Mouse (Mus musculus): ENCODE data around the gene Spaca4.

The Spaca4 gene

GRCm38 (mm10) chr7:45711316-45712021, 14.1 kb downstream of the Spaca4 start:
- no peak for DNase-seq

- no peak for DNase-seq
Observed at GRCm38 (mm10) chr7:45710477-45711191, 15.0 kb downstream of the Spaca4 start.

- no peak for DNase-seq
Observed at GRCm38 (mm10) chr7:45709677-45710355, 15.8 kb downstream of the Spaca4 start.

- DNase-seq = no peak
Observed at GRCm38 (mm10) chr7:45709036-45709435, 16.6 kb downstream of the Spaca4 start.

GRCm38 (mm10) chr7:45708221-45708761, 17.3 kb downstream of the Spaca4 start:
- DNase-seq = no peak

DNA sequence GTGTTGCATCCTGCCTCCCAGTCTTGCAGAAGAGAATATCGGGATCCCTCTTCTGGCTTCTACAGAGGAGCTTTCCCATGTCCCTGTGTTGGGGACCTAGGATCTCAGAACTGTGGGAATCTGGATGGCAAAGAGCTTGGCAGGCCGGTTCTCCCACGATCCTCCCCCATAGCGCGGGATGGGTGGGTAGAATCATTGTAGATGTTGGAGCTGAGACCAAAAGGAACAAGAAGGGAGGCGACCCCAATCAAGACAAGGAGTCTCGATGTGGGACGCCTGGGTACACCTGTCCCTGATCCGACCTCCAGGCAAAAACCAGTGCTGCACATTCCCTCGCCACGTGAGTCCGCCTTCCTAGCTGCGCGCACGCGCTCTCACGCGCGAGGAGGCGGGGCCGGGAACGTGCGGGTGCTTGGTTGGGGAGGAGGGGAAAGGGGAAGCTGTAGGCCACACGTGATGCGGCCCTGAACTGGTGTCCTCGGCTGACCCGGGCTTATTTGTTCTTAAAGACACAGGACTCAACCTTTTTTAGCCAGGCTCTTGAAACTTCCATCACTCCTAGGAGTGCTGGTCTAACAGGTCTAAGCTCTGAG, 18.1 kb downstream of the Spaca4 start:
- DNase-seq = peak; percentile 92

DNA sequence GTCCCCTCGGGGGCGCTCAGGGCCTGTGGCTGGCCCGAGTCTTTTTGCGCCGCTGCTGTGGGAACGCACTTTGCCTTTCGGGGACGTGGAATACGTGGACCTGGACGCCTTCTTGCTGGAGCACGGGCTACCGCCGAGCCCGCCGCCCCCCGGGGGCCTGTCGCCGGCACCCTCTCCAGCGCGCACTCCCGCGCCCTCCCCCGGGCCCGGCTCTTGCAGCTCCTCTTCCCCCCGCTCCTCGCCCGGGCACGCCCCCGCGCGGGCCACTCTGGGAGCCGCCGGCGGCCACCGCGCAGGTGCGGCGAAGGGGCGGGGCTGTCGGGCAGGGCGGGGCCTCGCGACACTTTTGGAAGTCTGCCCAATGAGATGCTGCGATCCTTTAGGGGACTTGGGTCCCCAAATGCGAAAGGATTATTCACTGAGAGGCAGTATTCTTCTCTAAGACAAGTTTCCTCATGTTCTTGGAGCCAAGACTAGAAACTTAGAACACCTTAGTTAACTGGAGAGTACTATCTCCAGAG, 18.8 kb downstream of the Spaca4 start:
- peak; percentile 85 for DNase-seq

GRCm38 (mm10) chr7:45705873-45706281, 19.7 kb downstream of the Spaca4 start:
- peak; percentile 68 for DNase-seq

DNA sequence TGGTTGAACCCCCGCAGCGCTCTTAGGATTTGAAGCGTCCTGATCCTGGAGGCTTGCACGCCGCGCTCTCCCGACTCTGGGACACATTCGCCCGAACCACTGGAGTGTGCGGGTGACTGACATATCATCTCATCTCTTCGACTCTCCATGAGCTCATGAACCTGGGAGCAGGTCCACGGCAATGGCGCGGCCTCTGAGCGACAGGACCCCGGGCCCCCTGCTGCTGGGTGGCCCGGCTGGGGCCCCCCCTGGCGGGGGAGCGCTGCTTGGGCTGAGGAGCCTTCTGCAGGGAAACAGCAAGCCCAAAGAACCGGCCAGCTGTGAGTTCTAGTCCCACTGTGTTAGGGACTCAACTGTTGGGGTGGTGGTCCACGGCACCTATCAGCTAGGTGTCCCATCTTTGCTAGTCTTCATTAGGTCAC, 20.2 kb downstream of the Spaca4 start:
- DNase-seq = no peak

GRCm38 (mm10) chr7:45704730-45705442, 20.7 kb downstream of the Spaca4 start, which contains the start of gene Dbp:
Dbp (plus strand) TSS chr7:45705088.
- DNase-seq = peak; percentile 92

DNA sequence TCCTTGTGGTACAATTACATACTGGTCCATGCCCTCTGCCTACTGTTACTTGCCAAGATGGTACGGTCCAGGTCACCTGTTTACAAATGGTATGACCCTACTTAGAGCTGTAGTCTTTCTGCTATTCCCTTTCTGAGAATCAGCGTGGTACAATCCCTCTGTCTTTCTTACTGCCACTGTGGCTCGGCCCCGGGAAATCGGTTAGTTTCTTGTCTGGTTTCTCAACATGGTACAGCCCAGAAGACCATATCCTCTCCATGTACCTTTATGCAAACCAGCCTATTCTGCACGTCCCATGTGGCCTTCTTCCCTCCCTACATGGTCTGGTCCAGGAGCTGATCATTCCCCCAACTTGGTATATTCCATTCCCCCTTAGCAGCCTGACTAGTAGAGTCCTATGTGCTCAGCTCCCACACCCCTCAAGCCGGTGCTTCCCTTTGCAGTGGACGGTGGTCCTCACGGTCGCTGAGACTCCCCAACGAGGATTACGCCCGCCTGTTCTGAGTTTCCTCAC, 21.5 kb downstream of the Spaca4 start:
- peak; percentile 66 for DNase-seq

DNA sequence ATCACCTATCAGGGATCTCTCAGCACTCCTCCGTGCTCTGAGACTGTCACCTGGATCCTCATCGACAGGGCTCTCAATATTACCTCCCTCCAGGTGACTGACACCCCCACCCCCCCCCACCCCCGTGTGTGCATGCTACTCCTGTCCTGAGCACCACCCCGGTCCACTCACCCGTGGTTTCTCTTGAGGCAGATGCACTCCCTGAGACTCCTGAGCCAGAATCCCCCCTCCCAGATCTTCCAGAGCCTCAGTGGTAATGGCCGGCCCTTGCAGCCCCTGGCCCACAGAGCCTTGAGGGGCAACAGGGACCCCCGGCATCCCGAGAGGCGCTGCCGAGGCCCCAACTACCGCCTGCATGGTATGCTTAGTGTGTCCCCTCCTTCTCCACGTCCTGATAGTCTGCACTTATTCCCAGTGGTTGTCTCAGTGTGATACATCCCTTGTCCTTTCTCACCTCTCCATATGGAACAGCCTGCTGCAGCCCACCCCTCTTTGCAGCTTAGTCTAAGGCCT, 22.0 kb downstream of the Spaca4 start:
- DNase-seq = no peak

DNA sequence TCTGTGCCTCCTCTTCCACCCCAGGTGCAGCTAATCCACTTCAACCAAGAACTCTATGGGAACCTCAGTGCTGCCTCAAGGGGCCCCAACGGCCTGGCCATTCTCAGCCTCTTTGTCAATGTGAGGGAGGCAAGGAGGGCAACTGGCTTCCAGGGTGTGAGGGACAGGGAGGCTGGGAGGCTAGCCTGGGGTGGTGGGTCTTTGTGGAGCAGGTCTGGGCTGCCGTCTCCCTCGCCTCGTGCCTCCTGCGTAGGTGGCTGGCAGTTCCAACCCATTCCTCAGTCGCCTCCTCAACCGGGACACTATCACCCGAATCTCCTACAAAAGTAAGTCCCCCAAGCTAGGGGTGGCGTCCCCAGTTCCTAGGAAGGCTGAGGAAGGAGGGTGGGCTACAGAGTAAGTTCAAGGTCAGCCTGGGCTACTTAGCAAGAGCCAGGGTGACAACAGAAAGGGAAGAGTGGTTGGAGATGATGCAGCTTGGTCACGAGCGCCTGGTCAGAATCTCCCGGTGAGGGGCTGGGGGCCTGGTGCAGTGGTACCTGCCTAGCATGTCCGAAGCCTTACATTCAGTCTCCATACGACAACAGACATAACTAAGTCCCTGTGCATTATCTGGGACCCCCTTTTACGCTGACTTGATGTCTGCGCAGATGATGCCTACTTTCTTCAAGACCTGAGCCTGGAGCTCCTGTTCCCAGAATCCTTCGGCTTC, 22.6 kb downstream of the Spaca4 start:
- DNase-seq = no peak

DNA sequence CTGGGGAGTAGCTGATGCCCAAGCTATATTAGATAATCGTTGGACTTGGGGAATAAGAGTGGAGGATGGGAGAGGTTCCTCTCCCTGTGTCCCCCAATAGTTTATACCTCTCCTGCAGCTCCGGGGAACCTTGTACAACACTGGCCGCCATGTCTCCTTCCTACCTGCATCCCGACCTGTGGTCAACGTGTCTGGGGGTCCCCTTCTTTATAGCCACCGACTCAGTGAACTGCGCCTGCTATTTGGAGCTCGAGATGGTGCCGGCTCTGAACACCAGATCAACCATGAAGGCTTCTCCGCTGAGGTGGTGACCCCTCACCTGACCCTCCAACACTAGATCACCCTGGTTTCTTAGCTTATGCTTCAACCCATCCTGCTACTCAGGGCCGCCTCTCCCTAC, 23.3 kb downstream of the Spaca4 start:
- DNase-seq = no peak

DNA sequence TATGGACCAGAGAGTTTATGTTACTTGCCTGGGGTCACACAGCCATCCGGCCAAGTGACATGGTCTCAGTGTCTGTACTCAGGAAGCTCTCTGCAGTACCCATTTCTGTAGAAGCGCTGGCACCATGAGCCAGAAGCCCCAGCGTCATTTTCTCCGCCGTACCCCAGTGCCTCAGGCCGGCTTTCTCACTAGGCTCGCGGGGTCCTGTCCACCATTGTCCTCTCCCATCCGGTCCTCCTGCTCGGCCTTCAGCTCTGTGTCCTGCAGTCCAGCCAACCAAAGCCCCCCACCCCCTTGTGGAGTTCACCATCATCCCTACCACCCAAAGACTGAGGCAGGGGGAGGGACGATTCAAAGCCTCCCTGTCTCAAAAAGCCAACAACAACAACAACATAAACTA, 24.0 kb downstream of the Spaca4 start:
- DNase-seq = no peak

DNA sequence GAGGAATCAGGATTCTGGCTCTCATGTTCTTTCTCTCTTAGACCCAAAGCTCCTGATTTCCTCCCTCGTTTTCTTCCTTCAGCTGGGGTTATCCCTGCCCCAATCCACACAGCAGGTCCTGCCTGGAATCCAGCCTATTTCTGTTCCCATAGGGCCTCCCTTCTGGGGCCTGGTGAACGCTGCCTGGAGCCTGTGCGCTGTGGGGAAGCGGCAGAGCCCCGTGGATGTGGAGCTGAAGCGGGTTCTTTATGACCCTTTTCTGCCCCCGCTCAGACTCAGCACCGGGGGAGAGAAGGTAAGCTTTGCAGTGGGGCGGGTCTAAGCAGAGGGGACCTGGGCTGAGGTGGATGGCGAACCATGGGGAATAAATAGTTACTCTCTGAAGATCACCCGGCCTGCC, 24.5 kb downstream of the Spaca4 start:
- no peak for DNase-seq

DNA sequence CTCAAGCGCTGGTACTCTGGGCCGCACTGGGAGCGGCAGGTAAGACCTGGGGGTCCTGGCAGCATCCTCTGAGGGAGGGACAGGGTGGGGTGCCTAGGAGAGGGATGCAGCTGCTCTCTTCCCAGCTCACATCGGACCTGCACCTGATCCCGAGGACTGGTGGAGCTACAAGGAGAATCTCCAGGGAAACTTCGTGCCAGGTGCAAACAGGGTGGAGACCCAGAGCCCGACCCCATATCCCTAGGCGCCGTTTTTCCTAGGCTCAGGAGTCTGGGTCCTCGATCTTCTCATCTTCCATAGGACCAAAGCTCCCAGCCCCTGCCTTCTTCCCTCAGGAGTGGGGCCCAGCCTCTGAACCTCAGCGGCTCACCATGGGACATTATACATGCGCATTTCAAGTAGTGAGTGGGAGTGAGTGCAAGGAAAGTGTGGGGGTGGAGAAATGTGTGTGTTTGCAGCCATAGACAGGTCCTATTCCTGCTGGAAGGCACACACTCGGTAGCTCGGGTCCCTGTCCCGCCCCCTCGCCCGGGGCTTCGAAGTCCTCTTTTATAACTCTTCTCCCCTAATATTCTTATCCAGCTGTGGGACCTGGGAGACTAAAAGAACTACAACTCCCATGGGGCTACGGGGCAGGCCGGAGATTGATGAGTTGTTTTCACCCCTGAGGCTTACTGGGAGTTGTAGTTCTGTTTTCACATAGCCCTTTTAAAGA, 25.2 kb downstream of the Spaca4 start:
- peak; percentile 64 for DNase-seq

DNA sequence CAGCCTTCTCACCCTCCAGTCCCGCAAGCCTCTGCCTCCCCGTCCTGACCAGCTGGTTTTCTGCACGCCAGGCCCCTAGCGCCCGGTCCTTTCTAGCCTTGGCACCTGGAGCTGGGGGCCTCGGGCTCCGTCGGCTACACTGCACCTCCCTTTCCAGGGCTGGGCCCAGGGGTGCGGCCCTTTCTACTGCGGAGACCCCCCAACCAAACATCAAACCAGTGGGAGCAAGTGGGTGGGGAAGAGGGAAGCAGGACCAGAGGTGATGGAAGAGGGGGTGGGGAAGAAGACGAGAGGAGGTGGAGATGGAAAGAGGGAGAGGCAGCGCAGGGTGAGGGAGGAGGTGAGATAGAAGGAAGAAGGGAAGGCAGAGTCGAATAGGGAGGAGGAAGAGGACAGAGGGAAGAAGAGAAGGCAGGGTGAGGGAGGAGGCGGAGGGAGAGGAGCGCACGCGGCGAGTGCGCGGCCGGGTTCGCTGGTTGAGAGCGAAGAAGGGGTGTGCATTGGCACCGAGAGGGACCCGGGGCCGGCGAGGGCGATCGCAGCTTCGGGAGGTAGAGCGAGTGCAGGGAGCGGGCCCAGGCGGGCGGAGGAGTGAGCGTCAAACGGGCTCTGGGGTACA, 26.0 kb downstream of the Spaca4 start, which contains the start of gene Car11:
TSS of gene Car11 (plus strand) at position 321 of the 619 bp plus-strand sequence.
- DNase-seq = peak; percentile 59

- no peak for DNase-seq
Observed at GRCm38 (mm10) chr7:45697894-45698293, 27.7 kb downstream of the Spaca4 start.

DNA sequence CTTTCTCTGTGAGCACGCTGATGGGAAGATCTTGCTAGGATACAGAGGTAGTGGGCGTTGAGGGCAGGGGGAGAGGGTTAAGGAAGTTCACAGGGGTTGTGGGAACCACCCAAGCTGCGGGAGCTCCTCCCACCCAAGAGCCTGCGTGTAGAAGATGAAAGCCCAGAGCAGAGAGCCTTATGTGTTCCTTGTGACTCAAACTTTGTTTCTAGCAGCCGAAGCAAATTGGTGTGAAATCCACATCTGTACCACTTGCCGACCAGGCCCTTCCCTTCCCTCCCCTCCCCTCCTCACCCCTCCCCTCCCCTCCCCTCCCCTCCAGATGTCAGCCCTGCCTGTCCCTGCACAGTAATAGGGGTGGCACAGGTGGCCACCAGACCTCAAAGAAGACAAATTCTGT, 30.5 kb downstream of the Spaca4 start:
- DNase-seq = no peak
